Mouse (Mus musculus) C2C12 (cell line): ENCODE measurements at regions not wholly inside any gene's neighbourhood (a gene's known extent, or its start where the extent isn't known, plus 50 kb on each side); places are given as distances from the start of the nearest gene placed in this dataset.

Experiments used
- H3K27me3 ChIP-seq: one replicate; pipeline ENCODE4 v1.6.1; 2011; ENCODE audit not compliant: control insufficient read depth, insufficient read depth, insufficient read length
- H3K36me3 ChIP-seq: one replicate; pipeline ENCODE4 v1.6.1; 2011; ENCODE audit not compliant: control insufficient read depth, insufficient read depth
- H3K4me3 ChIP-seq: one replicate; pipeline ENCODE4 v1.5.1; 2011; ENCODE audit warnings: mild to moderate bottlenecking, control low read depth; ENCODE audit not compliant: poor library complexity, insufficient read depth, severe bottlenecking
- H3K79me2 ChIP-seq: one replicate; pipeline ENCODE4 v1.6.1; 2011; ENCODE audit not compliant: control insufficient read depth, insufficient read depth
- H3K79me3 ChIP-seq: one replicate; pipeline ENCODE4 v1.6.1; 2011; ENCODE audit warnings: low read depth, control low read depth
- H3ac ChIP-seq: one replicate; pipeline ENCODE3; 2011; ENCODE audit warnings: low read depth; ENCODE audit not compliant: control insufficient read depth, insufficient read length
- CEBPB ChIP-seq: IDR thresholded peaks from one replicate; pipeline ENCODE4 v1.6.1; 2011; ENCODE audit warnings: low read depth, mild to moderate bottlenecking, control low read depth, moderate library complexity
- CTCF ChIP-seq: IDR thresholded peaks from one replicate; pipeline ENCODE4 v1.5.1; 2011; ENCODE audit not compliant: control insufficient read depth, insufficient read depth, insufficient read length
- FOSL1 ChIP-seq: IDR thresholded peaks from one replicate; pipeline ENCODE4 v1.8.0; 2011; ENCODE audit warnings: mild to moderate bottlenecking, low read length; ENCODE audit not compliant: poor library complexity, insufficient read depth, severe bottlenecking
- MAX ChIP-seq: IDR thresholded peaks from one replicate; pipeline ENCODE4 v1.6.1; 2011; ENCODE audit warnings: mild to moderate bottlenecking, control low read depth
- MYOD1 ChIP-seq: IDR thresholded peaks from one replicate; pipeline ENCODE4 v1.6.1; 2011; ENCODE audit warnings: low read depth; ENCODE audit not compliant: control insufficient read depth, insufficient read length
- MYOG ChIP-seq: IDR thresholded peaks from one replicate; pipeline ENCODE4 v1.6.1; 2011; ENCODE audit not compliant: control insufficient read depth, insufficient read length; ENCODE audit errors: extremely low read depth
- USF1 ChIP-seq: IDR thresholded peaks from one replicate; pipeline ENCODE4 v1.6.1; 2011; ENCODE audit warnings: low read depth, mild to moderate bottlenecking, control low read depth, moderate library complexity

DNA sequence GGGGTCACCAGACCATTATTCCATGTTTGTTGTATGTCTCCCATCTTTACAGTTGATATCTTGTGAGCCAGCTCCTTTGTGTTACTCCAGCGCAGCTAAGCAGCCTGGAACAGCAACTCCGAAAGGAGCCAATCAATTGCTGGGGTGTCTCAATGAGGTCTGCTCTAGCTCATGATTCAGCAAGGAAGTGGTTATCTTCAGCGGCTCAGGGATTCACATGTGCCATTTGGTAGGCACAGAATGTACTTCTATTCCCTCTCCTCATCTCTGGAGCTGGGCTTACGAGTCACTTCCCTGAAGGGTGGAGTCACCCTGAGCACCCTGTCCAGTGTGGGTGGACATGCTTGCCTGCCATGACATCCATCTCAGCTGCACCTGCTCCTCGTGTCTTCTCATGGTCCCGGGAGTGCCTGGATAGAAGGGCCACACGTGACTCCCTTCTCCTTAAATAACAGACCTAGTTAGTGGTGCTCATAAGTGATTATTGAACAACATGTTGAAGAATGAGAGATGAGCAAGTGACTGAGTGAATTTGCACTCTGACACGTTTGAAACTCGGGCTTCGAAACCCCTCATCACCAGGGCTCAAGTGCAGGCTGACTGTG lies 190.3 kb upstream of the Zfp618 start:
- TF ChIP-seq MYOD1: no peak
- peak; percentile 5 for TF ChIP-seq USF1
- TF ChIP-seq FOSL1: no peak
- H3K36me3 ChIP-seq: no peaks in the 10 kb centered on the region
- H3K27me3 ChIP-seq: peaks cover 39% of the 10 kb centered on the region
- no peaks in the 10 kb centered on the region for H3K79me3 ChIP-seq
- no peak overlapping the region for H3K4me3 ChIP-seq
- no peak overlapping the region for H3ac ChIP-seq
- H3K79me2 ChIP-seq: no peaks in the 10 kb centered on the region

GRCm38 (mm10) chr4:62776881-62777280 lies 188.5 kb upstream of the Zfp618 start:
- no peak overlapping the region for H3K4me3 ChIP-seq
- no peak overlapping the region for H3ac ChIP-seq
- H3K79me2 ChIP-seq: no peaks in the 10 kb centered on the region
- no peaks in the 10 kb centered on the region for H3K79me3 ChIP-seq
- TF ChIP-seq MAX (no peak), MYOD1 (no peak), CEBPB (no peak), CTCF (no peak), MYOG (no peak), FOSL1 (no peak), USF1 (no peak)
- peaks cover 41% of the 10 kb centered on the region for H3K27me3 ChIP-seq
- H3K36me3 ChIP-seq: no peaks in the 10 kb centered on the region

DNA sequence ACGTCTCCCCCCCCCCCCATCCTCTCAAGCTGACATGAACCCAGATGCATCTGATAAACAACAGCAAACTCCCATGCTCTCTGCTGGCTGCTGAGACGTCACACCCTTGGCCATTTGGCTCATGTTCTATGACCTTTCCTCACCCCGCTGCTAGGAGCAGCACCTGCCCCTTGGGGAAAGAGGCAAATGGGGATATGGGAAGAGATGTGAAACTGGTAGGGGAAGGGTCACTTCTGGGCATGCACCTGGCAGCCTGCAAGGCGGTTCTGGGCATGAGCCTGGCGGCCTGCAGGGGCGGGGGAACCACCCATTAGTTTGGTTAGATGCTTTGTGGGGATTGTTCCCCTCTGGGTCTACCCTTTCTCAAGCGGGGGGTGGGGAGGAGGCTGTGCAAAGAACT lies 187.9 kb upstream of the Zfp618 start:
- Histone ChIP-seq H3K79me2 (no peaks in the 10 kb centered on the region), H3ac (no peak overlapping the region)
- TF ChIP-seq CEBPB (no peak), MYOD1 (no peak), CTCF (no peak), MYOG (no peak), MAX (no peak), FOSL1 (no peak)

GRCm38 (mm10) chr4:62778621-62779020 lies 186.8 kb upstream of the Zfp618 start:
- Histone ChIP-seq H3K27me3 (peaks cover 44% of the 10 kb centered on the region), H3K79me2 (no peaks in the 10 kb centered on the region), H3K4me3 (no peak overlapping the region), H3K79me3 (no peaks in the 10 kb centered on the region), H3ac (no peak overlapping the region), H3K36me3 (no peaks in the 10 kb centered on the region)
- no peak for TF ChIP-seq MYOD1
- TF ChIP-seq CTCF: no peak
- no peak for TF ChIP-seq FOSL1
- no peak for TF ChIP-seq CEBPB
- TF ChIP-seq MYOG: no peak
- TF ChIP-seq MAX: no peak
- TF ChIP-seq USF1: no peak

More for the DNA sequence above, 187.9 kb upstream of the Zfp618 start:
- Histone ChIP-seq H3K79me3 (no peaks in the 10 kb centered on the region), H3K36me3 (no peaks in the 10 kb centered on the region), H3K27me3 (peaks cover 42% of the 10 kb centered on the region), H3K4me3 (no peak overlapping the region)

- Histone ChIP-seq H3K36me3 (no peaks in the 10 kb centered on the region), H3K79me3 (no peaks in the 10 kb centered on the region), H3K79me2 (no peaks in the 10 kb centered on the region), H3ac (no peak overlapping the region), H3K27me3 (peaks cover 43% of the 10 kb centered on the region), H3K4me3 (no peak overlapping the region)
- TF ChIP-seq CTCF (peak; percentile 34), FOSL1 (no peak)
These were observed 185.0 kb upstream of the Zfp618 start for GRCm38 (mm10) chr4:62780409-62780808.

DNA sequence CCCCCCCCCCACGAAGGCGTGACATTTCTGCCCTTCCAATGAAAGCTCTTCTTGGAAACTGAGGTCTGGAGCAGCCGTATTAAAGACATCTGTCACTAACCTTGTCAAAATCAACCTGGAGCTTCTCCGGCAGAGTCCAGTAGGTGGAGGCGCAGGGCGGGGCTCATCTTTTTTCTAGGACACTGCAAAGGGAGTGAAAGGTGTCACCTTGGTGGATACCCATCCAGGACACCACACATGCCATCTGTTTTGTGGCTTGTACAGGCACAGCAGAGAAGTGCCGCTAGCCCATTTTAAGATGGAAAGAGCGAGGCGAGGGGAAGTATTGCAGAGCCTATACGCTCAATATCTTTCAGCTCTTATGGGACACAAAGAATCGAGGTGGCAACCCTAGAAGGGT lies 184.5 kb upstream of the Zfp618 start:
- TF ChIP-seq MAX (no peak), MYOD1 (no peak), USF1 (no peak), CTCF (no peak)
- Histone ChIP-seq H3K4me3 (no peak overlapping the region), H3K36me3 (no peaks in the 10 kb centered on the region), H3K27me3 (peaks cover 47% of the 10 kb centered on the region), H3ac (no peak overlapping the region), H3K79me2 (no peaks in the 10 kb centered on the region), H3K79me3 (no peaks in the 10 kb centered on the region)
